Mouse (Mus musculus): ENCODE data around the gene Pfkm. TPM values are rescaled to one million over a fixed set of nuclear protein-coding genes. Genes with fewer than 3 reads are reported as not detected.

Pfkm gene
- total and polyA plus RNA-seq, 3 experiments = 23.5 to 37.9 (median 29.6) TPM

- Histone ChIP-seq H3K27ac (ENCODE audit: insufficient read depth, low read depth) (no peak overlapping the region), H3K79me2 (replicated peaks; ENCODE audit: control insufficient read depth, extremely low read depth, insufficient read depth, poor library complexity, severe bottlenecking) (no peaks in the 10 kb centered on the region), H3K4me2 (ENCODE audit: insufficient read depth, low read depth, poor library complexity, severe bottlenecking) (no peak overlapping the region), H3K4me3 (replicated peaks in 1 of 3; ENCODE audit: low read depth in 2 of 3, low read length in 2 of 3, poor library complexity in 1 of 3) (no peak overlapping the region), H3K4me1 (ENCODE audit: control insufficient read depth in 1 of 2, insufficient read depth in 2 of 2) (peaks cover 10 to 26% of the 10 kb centered on the region in 2 experiments), H3K9me3 (replicated peaks; ENCODE audit: low read length) (no peaks in the 10 kb centered on the region), H3K36me3 (replicated peaks in 1 of 2; ENCODE audit: control insufficient read depth in 1 of 2, insufficient read depth in 1 of 2, low read length in 1 of 2) (no peaks in the 10 kb centered on the region), H3K9ac (ENCODE audit: insufficient read depth, low read depth) (no peak overlapping the region), H3K27me3 (replicated peaks) (peaks cover 89% of the 10 kb centered on the region)
- DNase-seq (ENCODE audit: extremely low read depth) = peak; percentile 70
- TF ChIP-seq SMC3 (IDR thresholded peaks at IDR 0.05; ENCODE audit: low read depth, low read length) (peak; percentile 69), RAD21 (IDR thresholded peaks at IDR 0.05; ENCODE audit: low read depth, low read length) (peak; percentile 90), CTCF (conservative IDR thresholded peaks at IDR 0.05 in 1 of 2, IDR thresholded peaks at IDR 0.05 in 1 of 2; ENCODE audit: low read depth in 2 of 2, low read length in 2 of 2) (peak; percentile 82 to 89), UBTF (IDR thresholded peaks at IDR 0.05; ENCODE audit: low read depth, low read length) (no peak), MYC (IDR thresholded peaks at IDR 0.05; ENCODE audit: low read depth, low read length) (peak; percentile 37; the same call in 1 of the 2 replicates), MEF2A (IDR thresholded peaks at IDR 0.05; ENCODE audit: borderline replicate concordance, low read depth, low read length) (0 out of 2 replicates have a peak, but pooled peaks have one; percentile 21), BHLHE40 (IDR thresholded peaks at IDR 0.05; ENCODE audit: low read depth, low read length) (peak; percentile 21; the same call in 1 of the 2 replicates), NELFE (IDR thresholded peaks at IDR 0.05; ENCODE audit: low read depth, low read length) (0 out of 2 replicates have a peak, but pooled peaks have one; percentile 16), E2F4 (IDR thresholded peaks at IDR 0.05; ENCODE audit: insufficient replicate concordance, low read depth, low read length) (no peak), ZNF384 (IDR thresholded peaks at IDR 0.05; ENCODE audit: low read depth, low read length) (peak; percentile 63)
- dilution Hi-C loops (cut with MboI; ENCODE audit: extremely low pct_ligation_motif_present, extremely low pct_unique_long_range_greater_than_20kb, low sequenced_read_pairs) (no loop called here), in situ Hi-C loops (cut with MboI; ENCODE audit: low pct_ligation_motif_present, low pct_unique_long_range_greater_than_20kb, low sequenced_read_pairs) (loop anchor here (25.0 kb wide), 1 partner anchor 312 kb away; no protein-coding TSS in a partner anchor)
These were observed 81.4 kb downstream of the Pfkm start for GRCm38 (mm10) chr15:98173821-98174220.

- Histone ChIP-seq H3K79me2 (replicated peaks; ENCODE audit: control insufficient read depth, extremely low read depth, insufficient read depth, poor library complexity, severe bottlenecking) (no peaks in the 10 kb centered on the region), H3K9me3 (replicated peaks; ENCODE audit: low read length) (no peaks in the 10 kb centered on the region), H3K4me2 (ENCODE audit: insufficient read depth, low read depth, poor library complexity, severe bottlenecking) (no peak overlapping the region), H3K36me3 (replicated peaks in 1 of 2; ENCODE audit: control insufficient read depth in 1 of 2, insufficient read depth in 1 of 2, low read length in 1 of 2) (no peaks in the 10 kb centered on the region), H3K9ac (ENCODE audit: insufficient read depth, low read depth) (no peak overlapping the region), H3K27me3 (replicated peaks) (peaks cover 81% of the 10 kb centered on the region), H3K4me1 (ENCODE audit: control insufficient read depth in 1 of 2, insufficient read depth in 2 of 2) (peaks cover 0 to 17% of the 10 kb centered on the region in 2 experiments; a peak in 2 of 4 replicates), H3K4me3 (replicated peaks in 1 of 3; ENCODE audit: low read depth in 2 of 3, low read length in 2 of 3, poor library complexity in 1 of 3) (no peak overlapping the region), H3K27ac (ENCODE audit: insufficient read depth, low read depth) (no peak overlapping the region)
- in situ Hi-C loops (cut with MboI; ENCODE audit: low pct_ligation_motif_present, low pct_unique_long_range_greater_than_20kb, low sequenced_read_pairs) = no loop called here
- dilution Hi-C loops (cut with MboI; ENCODE audit: extremely low pct_ligation_motif_present, extremely low pct_unique_long_range_greater_than_20kb, low sequenced_read_pairs) = no loop called here
- no peak for DNase-seq (ENCODE audit: extremely low read depth)
- no peak for TF ChIP-seq PAX5 (IDR thresholded peaks at IDR 0.05; ENCODE audit: low read length)
- TF ChIP-seq GABPA (IDR thresholded peaks at IDR 0.05; ENCODE audit: insufficient replicate concordance, low read depth, low read length) = no peak
- no peak for TF ChIP-seq IRF4 (IDR thresholded peaks at IDR 0.05; ENCODE audit: low read depth, low read length)
- peak; percentile 94 for TF ChIP-seq CHD2 (IDR thresholded peaks at IDR 0.05; ENCODE audit: low read length)
- no peak for TF ChIP-seq RCOR1 (conservative IDR thresholded peaks at IDR 0.05; ENCODE audit: low read depth, low read length)
- no peak for TF ChIP-seq MYC (IDR thresholded peaks at IDR 0.05; ENCODE audit: low read depth, low read length)
- no peak for TF ChIP-seq ETS1 (conservative IDR thresholded peaks at IDR 0.05; ENCODE audit: low read depth, low read length)
These were observed 84.9 kb downstream of the Pfkm start for GRCm38 (mm10) chr15:98177320-98177719.

Data from CH12.LX (cell line).